Mouse (Mus musculus) G1E (cell line): Measurements from ENCODE around the gene Bnip1. TPM values are rescaled to one million over a fixed set of nuclear protein-coding genes. Genes with fewer than 3 reads are reported as not detected.
A peak's percentile ranks its signal among the peaks of the same experiment; 100 is the strongest.

Experiments used
- ATAC-seq: 2 replicates; pipeline ENCODE4 v1.8.0; 2016; ENCODE audit warnings: mild to moderate bottlenecking; ENCODE audit not compliant: insufficient number of reproducible peaks, poor library complexity, low FRiP score, severe bottlenecking; ENCODE audit errors: extremely low read depth
- DNase-seq: peaks from one replicate; pipeline ENCODE4 v3.0.0; 2012; ENCODE audit warnings: low spot score
- H3K27me3 ChIP-seq: 2 replicates; pipeline ENCODE4 v1.6.1; 2012; ENCODE audit warnings: mild to moderate bottlenecking, low read length, inconsistent platforms; ENCODE audit not compliant: insufficient read depth
- H3K36me3 ChIP-seq: replicated peaks from 2 replicates; pipeline ENCODE3; 2012; ENCODE audit warnings: mild to moderate bottlenecking, inconsistent platforms
- H3K4me1 ChIP-seq: 2 replicates; pipeline ENCODE4 v1.6.1; 2012; ENCODE audit warnings: low read depth, low read length, inconsistent platforms, mixed read lengths; ENCODE audit not compliant: insufficient read depth
- H3K4me3 ChIP-seq: 2 replicates; pipeline ENCODE4 v1.5.1; 2012; ENCODE audit warnings: low read depth, mild to moderate bottlenecking, inconsistent platforms, low read length, moderate library complexity, mixed read lengths
- H3K9me3 ChIP-seq: replicated peaks from 2 replicates; pipeline ENCODE4 v1.6.1; 2012; ENCODE audit warnings: inconsistent platforms
- CTCF ChIP-seq: IDR thresholded peaks from 2 replicates; pipeline ENCODE4 v1.5.1; 2012; ENCODE audit warnings: low read depth, low read length, inconsistent platforms, mixed read lengths
- GATA1 ChIP-seq: IDR thresholded peaks from 2 replicates; pipeline ENCODE4 v1.6.1; 2012; ENCODE audit warnings: borderline replicate concordance, low read length, inconsistent platforms, mixed read lengths
- GATA2 ChIP-seq: IDR thresholded peaks from 2 replicates; pipeline ENCODE4 v1.6.1; 2012; ENCODE audit warnings: low read depth, low read length, inconsistent platforms, borderline replicate concordance
- POLR2AphosphoS5 ChIP-seq: IDR thresholded peaks from 2 replicates; pipeline ENCODE4 v1.6.1; 2012; ENCODE audit warnings: low read depth, low read length, inconsistent platforms; ENCODE audit not compliant: insufficient replicate concordance
- TAL1 ChIP-seq: conservative IDR thresholded peaks from 2 replicates; pipeline ENCODE4 v1.6.1; 2012; ENCODE audit warnings: low read depth, low read length, inconsistent platforms, mixed read lengths
- polyA plus RNA-seq: library from polyadenylated mRNA; stranded (reverse); fragments of >175 nt; gene quantifications from 2 replicates; pipeline ENCODE4 v1.2.3, GENCODE M21; 2012
- total RNA-seq, 2 experiments: library from RNA; stranded (forward) in 1 of 2; stranded (reverse) in 1 of 2; fragments of 200-1000 nt in 1 of 2; fragments of >200 nt in 1 of 2; fragmentation: Nextera tagmentation in 1 of 2; gene quantifications; 2 replicates each; pipeline ENCODE4 v1.2.3; 2014 to 2017

Bnip1 gene
- 42.2 and 45.0 TPM in 2 replicates for total RNA-seq (2014; fragmentation: Nextera tagmentation)
- 55.9 and 58.0 TPM in 2 replicates for total RNA-seq (2017)
- polyA plus RNA-seq, result 32.1 TPM in 2 replicates

GRCm38 (mm10) chr17:26780750-26781571, at the start of gene Bnip1:
Gene Bnip1, plus strand, starts transcription at chr17:26781066.
- ATAC-seq (0 out of 2 replicates have a peak, but pooled peaks have one; percentile 47), DNase-seq (peak; percentile 73)
- peaks cover 66% of the 10 kb centered on the region for H3K4me1 ChIP-seq
- no peaks in the 10 kb centered on the region for H3K27me3 ChIP-seq
- H3K9me3 ChIP-seq, result no peaks in the 10 kb centered on the region
- H3K4me3 ChIP-seq, result peak within 1 kb of the TSS; percentile 76
- H3K36me3 ChIP-seq, result peaks cover 36% of the 10 kb centered on the region
- TF ChIP-seq CTCF, result no peak
- TF ChIP-seq TAL1, result no peak
- TF ChIP-seq POLR2AphosphoS5, result no peak
- no peak for TF ChIP-seq GATA2
- no peak for TF ChIP-seq GATA1

GRCm38 (mm10) chr17:26742581-26742980, 38.3 kb upstream of the Bnip1 start:
- ATAC-seq (no peak), DNase-seq (no peak)
- no peak for TF ChIP-seq GATA1
- no peak for TF ChIP-seq POLR2AphosphoS5
- no peak for TF ChIP-seq GATA2
- no peak for TF ChIP-seq TAL1
- TF ChIP-seq CTCF, result no peak
- Histone ChIP-seq H3K27me3 (no peaks in the 10 kb centered on the region), H3K9me3 (no peaks in the 10 kb centered on the region), H3K4me3 (no peak overlapping the region), H3K4me1 (peaks cover 8% of the 10 kb centered on the region; the same call in 1 of the 2 replicates), H3K36me3 (peaks cover 33% of the 10 kb centered on the region)

DNA sequence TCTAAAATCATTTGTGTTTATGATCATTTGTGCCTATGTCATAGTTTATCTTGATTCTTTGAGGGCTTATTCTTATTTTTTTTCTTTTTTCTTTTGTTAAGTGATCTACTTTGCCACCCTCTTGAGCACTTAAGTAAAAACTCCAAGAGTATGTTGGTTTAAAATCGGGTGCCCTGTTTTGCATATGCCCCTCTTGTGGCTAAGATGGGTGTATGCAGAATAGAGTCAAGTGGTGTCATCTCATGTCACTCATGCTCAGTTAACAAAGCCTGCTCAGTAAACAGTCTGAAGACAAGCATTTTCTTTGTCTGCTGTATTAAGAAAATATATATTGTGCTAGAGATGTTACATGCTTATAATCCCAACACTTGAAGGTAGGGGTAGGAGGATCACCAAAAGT, 37.6 kb upstream of the Bnip1 start:
- H3K4me3 ChIP-seq, result no peak overlapping the region
- H3K9me3 ChIP-seq, result no peaks in the 10 kb centered on the region
- peaks cover 7% of the 10 kb centered on the region; the same call in 1 of the 2 replicates for H3K4me1 ChIP-seq
- peaks cover 33% of the 10 kb centered on the region for H3K36me3 ChIP-seq
- H3K27me3 ChIP-seq, result no peaks in the 10 kb centered on the region
- TF ChIP-seq TAL1 (no peak), GATA1 (no peak), GATA2 (no peak), POLR2AphosphoS5 (no peak), CTCF (no peak)
- ATAC-seq (no peak), DNase-seq (no peak)

DNA sequence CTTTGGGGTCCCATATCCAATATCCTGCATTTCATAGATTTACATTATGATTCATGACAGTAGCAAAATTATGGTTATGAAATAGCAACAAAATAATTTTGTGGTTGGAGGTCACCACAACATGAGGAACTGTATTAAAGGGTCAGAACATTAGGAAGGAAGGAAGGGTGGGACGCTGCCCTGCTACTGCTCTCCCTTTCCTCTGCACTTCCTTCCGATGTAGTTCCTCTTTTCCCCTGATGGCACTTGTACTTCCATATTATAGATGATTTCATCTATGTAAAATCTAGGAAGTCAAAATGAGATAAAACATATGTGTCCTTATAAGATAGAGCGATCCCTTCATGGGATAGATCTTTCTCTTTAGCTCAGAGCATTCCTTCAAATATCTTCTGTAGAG, 30.9 kb upstream of the Bnip1 start:
- H3K9me3 ChIP-seq, result no peaks in the 10 kb centered on the region
- DNase-seq (no peak), ATAC-seq (no peak)
- TF ChIP-seq POLR2AphosphoS5, result no peak
- no peak for TF ChIP-seq TAL1
- TF ChIP-seq GATA1, result no peak
- no peak for TF ChIP-seq GATA2
- TF ChIP-seq CTCF, result no peak
- no peak overlapping the region for H3K4me3 ChIP-seq
- H3K27me3 ChIP-seq, result no peaks in the 10 kb centered on the region
- H3K4me1 ChIP-seq, result 0 out of 2 replicates have a peak, but pooled peaks cover 4% of the 10 kb centered on the region
- H3K36me3 ChIP-seq, result peaks cover 14% of the 10 kb centered on the region

DNA sequence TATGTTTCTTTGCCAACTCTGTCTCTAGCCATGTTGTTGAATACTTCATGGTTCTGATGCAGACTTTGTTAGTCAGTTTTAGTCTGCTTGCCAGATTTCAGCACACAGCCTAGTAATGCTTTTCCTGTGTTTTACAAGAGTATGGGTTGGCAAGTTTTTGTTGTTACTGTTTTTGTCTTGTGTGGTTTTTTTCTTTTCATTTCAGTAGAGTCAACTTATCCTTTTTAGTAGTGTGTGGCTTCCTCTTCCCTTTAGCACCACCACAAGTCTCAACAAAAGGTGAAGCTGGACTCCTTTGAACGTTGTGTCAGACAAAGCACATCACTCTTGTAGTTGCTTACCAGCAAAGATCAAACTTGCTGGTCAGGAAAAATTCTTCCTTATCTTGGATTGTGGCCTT, 28.6 kb upstream of the Bnip1 start:
- 0 out of 2 replicates have a peak, but pooled peaks cover 4% of the 10 kb centered on the region for H3K4me1 ChIP-seq
- no peaks in the 10 kb centered on the region for H3K9me3 ChIP-seq
- no peak for ATAC-seq
- H3K4me3 ChIP-seq, result no peak overlapping the region
- DNase-seq, result no peak
- TF ChIP-seq GATA2 (no peak), POLR2AphosphoS5 (no peak), GATA1 (no peak), CTCF (no peak), TAL1 (no peak)
- H3K27me3 ChIP-seq, result no peaks in the 10 kb centered on the region
- peaks cover 8% of the 10 kb centered on the region for H3K36me3 ChIP-seq

DNA sequence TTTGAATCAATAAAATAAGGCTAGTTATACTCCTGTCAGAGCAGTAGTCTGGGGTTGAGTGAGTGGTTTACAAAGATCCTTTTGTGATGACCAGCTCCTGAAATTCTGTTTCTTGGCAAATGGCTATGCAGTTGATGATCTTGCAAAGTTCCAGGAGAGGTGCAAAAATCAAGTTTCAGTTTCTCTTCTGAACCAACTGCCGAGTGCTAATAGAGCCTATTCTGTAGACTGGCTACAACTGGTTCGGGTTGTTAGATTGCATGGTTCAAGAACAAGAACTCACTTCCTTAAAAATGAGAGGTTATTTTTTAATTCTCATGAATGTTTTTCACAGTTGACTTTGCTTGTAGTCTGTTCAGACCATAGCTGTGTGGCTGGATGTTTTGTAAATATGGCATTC, 27.4 kb upstream of the Bnip1 start:
- ATAC-seq, result no peak
- DNase-seq, result no peak
- Histone ChIP-seq H3K4me3 (no peak overlapping the region), H3K36me3 (peaks cover 8% of the 10 kb centered on the region), H3K9me3 (no peaks in the 10 kb centered on the region), H3K27me3 (no peaks in the 10 kb centered on the region), H3K4me1 (0 out of 2 replicates have a peak, but pooled peaks cover 4% of the 10 kb centered on the region)
- TF ChIP-seq GATA1 (no peak), TAL1 (no peak), POLR2AphosphoS5 (no peak), GATA2 (no peak), CTCF (no peak)
